Mouse (Mus musculus) lung, postnatal 0 days (tissue): ENCODE results near the gene Olfr855. TPM values are rescaled to one million over a fixed set of nuclear protein-coding genes. Genes with fewer than 3 reads are reported as not detected.

Experiments used
- ATAC-seq: fragments of 200-750 bp; cut with Nextera tagmentation; 2 replicates; pipeline ENCODE4 v1.8.0; 2017; ENCODE audit warnings: moderate library complexity
- DNase-seq: peaks from one replicate; pipeline ENCODE4 v3.0.0-alpha.2; 2016; ENCODE audit warnings: low spot score
- H3K27ac ChIP-seq: fragments of 300-500 bp; sonication (generic); 2 replicates; pipeline ENCODE4 v1.5.1; 2014; ENCODE audit warnings: antibody characterized with exemption, mild to moderate bottlenecking, low read length, mixed read lengths
- H3K27me3 ChIP-seq: fragments of 300-500 bp; sonication (generic); replicated peaks from 2 replicates; pipeline ENCODE4 v1.6.1; 2014; ENCODE audit warnings: low read length, mixed read lengths; ENCODE audit not compliant: insufficient read depth
- H3K36me3 ChIP-seq: fragments of 300-500 bp; sonication (generic); 2 replicates; pipeline ENCODE4 v1.6.1; 2014; ENCODE audit warnings: low read length, mixed read lengths; ENCODE audit not compliant: insufficient read depth
- H3K4me1 ChIP-seq: fragments of 300-500 bp; sonication (generic); 2 replicates; pipeline ENCODE4 v1.6.1; 2014; ENCODE audit warnings: antibody characterized with exemption, low read depth, low read length, mixed read lengths; ENCODE audit not compliant: insufficient read depth
- H3K4me2 ChIP-seq: fragments of 300-500 bp; sonication (generic); replicated peaks from 2 replicates; pipeline ENCODE4 v1.6.1; 2014; ENCODE audit warnings: low read depth, mild to moderate bottlenecking, low read length, moderate library complexity, mixed read lengths
- H3K4me3 ChIP-seq: fragments of 300-500 bp; sonication (generic); 2 replicates; pipeline ENCODE4 v1.5.1; 2014; ENCODE audit warnings: low read depth, low read length
- H3K9ac ChIP-seq: fragments of 300-500 bp; sonication (generic); replicated peaks from 2 replicates; pipeline ENCODE4 v1.6.1; 2014; ENCODE audit warnings: low read depth, mild to moderate bottlenecking
- H3K9me3 ChIP-seq: fragments of 300-500 bp; sonication (generic); 2 replicates; pipeline ENCODE4 v1.6.1; 2016; ENCODE audit warnings: low read length, mixed read lengths
- CTCF ChIP-seq: IDR thresholded peaks from 2 replicates; pipeline ENCODE4 v1.5.1; 2016; ENCODE audit warnings: antibody characterized with exemption, mild to moderate bottlenecking
- EP300 ChIP-seq: IDR thresholded peaks from 2 replicates; pipeline ENCODE4 v1.6.1; 2016; ENCODE audit warnings: antibody characterized with exemption, mild to moderate bottlenecking, control low read depth
- WGBS: fragments of 180-500 bp; shearing (Covaris S2); extraction: QIAGEN DNeasy Blood & Tissue Kit; methylation state at CpG from one replicate; pipeline ENCODE4 v1.1.7; 2014; 5-methylcytosine and 5-hydroxymethylcytosine counted together
- polyA plus RNA-seq: library from polyadenylated mRNA; unstranded; fragments of >200 nt; fragmentation: Nextera tagmentation; extraction: Ambion mirVana; gene quantifications from 2 replicates; pipeline ENCODE4 v1.2.1, GENCODE M21; 2015

The Olfr855 gene
- polyA plus RNA-seq = not detected in 2 replicates

DNA sequence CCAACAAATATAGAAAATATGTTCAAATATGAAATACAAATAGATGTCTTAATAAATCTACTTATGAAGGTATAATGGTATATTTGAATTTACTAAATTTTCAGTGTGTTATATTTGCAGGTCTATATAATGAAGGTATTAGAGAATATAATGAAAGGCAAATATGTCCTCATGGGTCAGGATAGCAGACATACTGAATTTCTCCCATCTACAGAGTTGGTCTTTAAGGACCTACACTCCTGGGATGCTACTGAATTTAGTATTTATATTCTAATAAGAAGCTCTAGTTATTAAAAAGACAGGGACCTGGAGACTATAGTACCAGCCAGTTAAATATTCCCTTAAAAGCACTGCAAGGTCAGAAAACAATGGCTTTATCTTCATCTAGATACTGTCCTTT, at the start of gene Olfr855:
TSS of gene Olfr855 (plus strand) at position 301 of the 400 bp plus-strand sequence.
- Histone ChIP-seq H3K9me3 (no peaks in the 10 kb centered on the region), H3K9ac (no peak within 1 kb of the TSS), H3K27me3 (no peaks in the 10 kb centered on the region), H3K4me1 (no peaks in the 10 kb centered on the region), H3K27ac (no peak within 1 kb of the TSS), H3K36me3 (no peaks in the 10 kb centered on the region), H3K4me2 (no peak within 1 kb of the TSS), H3K4me3 (no peak within 1 kb of the TSS)
- TF ChIP-seq EP300 (no peak), CTCF (no peak)
- ATAC-seq = no peak
- no peak for DNase-seq

DNA sequence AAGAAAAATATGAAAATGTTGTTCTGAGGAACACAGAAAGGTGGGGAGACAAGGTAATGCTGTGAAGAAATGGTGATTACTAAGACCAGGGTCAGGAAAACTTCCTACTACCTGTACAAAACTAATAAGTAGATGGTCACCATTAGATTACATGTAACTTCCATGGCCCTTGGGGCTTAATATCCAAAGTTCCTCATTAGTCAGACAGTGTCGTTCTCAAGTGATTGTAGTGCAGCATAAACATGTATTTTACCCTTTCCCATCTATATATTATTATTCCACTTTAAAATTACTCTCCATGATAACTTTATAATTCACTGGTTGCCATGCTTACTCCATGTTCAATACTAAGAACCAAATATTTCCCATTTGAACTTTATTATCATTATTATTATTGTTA, 41.4 kb upstream of the Olfr855 start, which contains the start of gene Olfr853:
TSS of gene Olfr853 (minus strand) at position 101 of the 400 bp plus-strand sequence.
- H3K4me3 ChIP-seq = no peak within 1 kb of the TSS
- H3K9ac ChIP-seq = no peak within 1 kb of the TSS
- no peaks in the 10 kb centered on the region for H3K36me3 ChIP-seq
- H3K27ac ChIP-seq = no peak within 1 kb of the TSS
- H3K4me1 ChIP-seq = no peaks in the 10 kb centered on the region
- DNase-seq = no peak
- no peaks in the 10 kb centered on the region for H3K27me3 ChIP-seq
- no peaks in the 10 kb centered on the region for H3K9me3 ChIP-seq
- 69% methylated on average over 1 of the region's 1 CpGs for WGBS
- no peak for ATAC-seq
- TF ChIP-seq CTCF (no peak), EP300 (no peak)
- no peak within 1 kb of the TSS for H3K4me2 ChIP-seq

DNA sequence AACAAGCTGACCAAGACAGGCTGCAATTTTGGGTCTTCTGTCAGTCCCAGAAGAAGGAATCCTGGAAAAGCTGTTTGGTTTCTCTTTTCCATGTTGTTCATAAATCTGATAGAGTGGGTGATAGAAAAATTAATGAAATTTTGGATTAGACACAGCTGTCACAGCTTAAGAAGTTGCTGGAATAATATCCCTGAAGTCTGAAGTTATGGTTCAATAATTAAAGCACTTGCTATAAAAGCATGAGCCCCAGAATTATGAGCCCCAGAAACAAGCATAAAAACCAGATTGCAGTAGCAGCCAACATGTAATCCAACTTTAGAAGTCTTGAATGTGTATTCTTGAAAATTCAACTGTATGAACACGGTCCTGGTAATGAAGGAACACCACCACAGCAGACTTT, 15.1 kb upstream of the Olfr855 start, which contains the start of gene Olfr854:
TSS of gene Olfr854 (minus strand) at position 101 of the 400 bp plus-strand sequence.
- no peaks in the 10 kb centered on the region for H3K36me3 ChIP-seq

DNA sequence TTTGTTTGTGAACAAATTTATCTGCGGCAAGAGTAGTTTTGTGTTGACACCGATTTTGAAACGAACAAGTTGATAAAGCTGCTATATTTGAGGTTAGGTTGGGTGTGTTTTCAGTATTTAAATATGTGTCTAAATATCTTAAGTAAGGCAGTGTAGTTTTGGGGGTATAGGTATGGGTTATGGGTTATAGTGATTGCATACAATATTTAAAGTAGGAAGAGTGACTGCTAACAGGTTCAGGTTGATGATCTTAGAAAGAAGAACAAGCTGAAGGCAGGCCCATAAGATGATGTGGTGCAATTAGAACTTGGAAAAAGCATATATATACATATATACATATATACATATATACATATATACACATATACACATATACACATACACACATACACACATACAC, 38.9 kb downstream of the Olfr855 start:
- Histone ChIP-seq H3K4me2 (no peak overlapping the region), H3K27ac (no peak overlapping the region), H3K4me3 (no peak overlapping the region), H3K27me3 (no peaks in the 10 kb centered on the region), H3K4me1 (no peaks in the 10 kb centered on the region), H3K9me3 (no peaks in the 10 kb centered on the region), H3K36me3 (no peaks in the 10 kb centered on the region), H3K9ac (no peak overlapping the region)
- 93% methylated on average over 3 of the region's 3 CpGs for WGBS
- no peak for ATAC-seq
- DNase-seq = no peak
- TF ChIP-seq CTCF (no peak), EP300 (no peak)

More for the DNA sequence above, 15.1 kb upstream of the Olfr855 start, which contains the start of gene Olfr854:
- Histone ChIP-seq H3K9ac (no peak within 1 kb of the TSS), H3K4me3 (no peak within 1 kb of the TSS), H3K4me1 (no peaks in the 10 kb centered on the region), H3K9me3 (no peaks in the 10 kb centered on the region), H3K4me2 (no peak within 1 kb of the TSS), H3K27ac (no peak within 1 kb of the TSS), H3K27me3 (no peaks in the 10 kb centered on the region)
- DNase-seq (no peak), ATAC-seq (no peak)
- 63% methylated on average over 1 of the region's 1 CpGs for WGBS
- TF ChIP-seq EP300 (no peak), CTCF (no peak)

DNA sequence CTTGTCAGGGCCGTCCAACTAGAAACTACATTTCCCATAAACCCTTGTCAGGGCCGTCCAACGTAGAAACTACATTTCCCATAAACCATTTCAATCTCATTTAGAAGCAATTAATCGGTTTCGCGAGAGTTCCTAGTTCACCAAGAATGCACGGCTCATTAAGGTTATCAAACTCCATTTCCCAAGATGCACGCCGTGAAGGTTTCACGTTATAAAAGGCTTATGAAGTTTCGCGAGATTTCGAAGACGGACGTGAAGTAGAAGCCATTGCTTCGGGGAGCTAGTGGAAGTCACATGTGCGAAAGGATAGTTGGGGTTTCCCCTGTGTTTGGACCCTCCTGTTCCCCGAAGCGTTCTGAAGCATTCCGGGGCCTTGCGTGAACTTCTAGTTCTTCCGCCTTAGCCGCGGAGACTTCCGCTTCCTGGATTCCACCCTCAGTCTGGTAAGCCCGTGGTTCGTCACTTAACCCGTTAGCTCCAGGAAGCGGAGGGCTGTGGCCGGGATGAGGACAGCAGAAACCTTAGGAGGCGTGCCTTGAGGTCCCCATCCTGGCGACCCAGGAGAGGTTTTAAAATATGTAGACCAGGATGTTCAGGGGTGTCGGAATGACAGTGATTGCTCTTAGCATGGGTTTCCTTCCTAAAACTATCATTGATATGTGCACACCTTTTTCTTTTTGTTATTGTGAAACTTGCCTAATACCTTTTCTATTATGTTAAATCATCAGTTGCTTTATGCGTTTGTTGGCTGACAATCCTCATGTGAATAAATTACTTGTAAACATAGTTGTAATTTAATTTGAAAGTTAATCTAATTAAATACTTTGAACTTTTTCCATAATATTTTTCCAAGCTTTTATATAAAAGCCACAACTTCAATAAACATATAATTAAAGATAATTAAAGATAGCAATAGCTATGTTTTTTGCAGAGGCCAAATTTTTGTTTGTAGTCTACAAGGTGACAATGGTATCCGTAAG, 39.7 kb downstream of the Olfr855 start, which contains the start of gene Zfp317:
TSS of gene Zfp317 (plus strand) at position 260 of the 980 bp plus-strand sequence.
- DNase-seq (peak; percentile 100), ATAC-seq (peak; percentile 98)
- TF ChIP-seq CTCF (no peak), EP300 (peak; percentile 94)
- 2% methylated on average over 35 of the region's 35 CpGs for WGBS
- peak within 1 kb of the TSS; percentile 52 for H3K4me2 ChIP-seq
- H3K9ac ChIP-seq = peak within 1 kb of the TSS; percentile 58
- H3K4me3 ChIP-seq = peak within 1 kb of the TSS; percentile 62
- H3K27me3 ChIP-seq = no peaks in the 10 kb centered on the region
- H3K27ac ChIP-seq = peak within 1 kb of the TSS; percentile 85
- no peaks in the 10 kb centered on the region for H3K9me3 ChIP-seq
- H3K36me3 ChIP-seq = no peaks in the 10 kb centered on the region
- H3K4me1 ChIP-seq = no peaks in the 10 kb centered on the region

DNA sequence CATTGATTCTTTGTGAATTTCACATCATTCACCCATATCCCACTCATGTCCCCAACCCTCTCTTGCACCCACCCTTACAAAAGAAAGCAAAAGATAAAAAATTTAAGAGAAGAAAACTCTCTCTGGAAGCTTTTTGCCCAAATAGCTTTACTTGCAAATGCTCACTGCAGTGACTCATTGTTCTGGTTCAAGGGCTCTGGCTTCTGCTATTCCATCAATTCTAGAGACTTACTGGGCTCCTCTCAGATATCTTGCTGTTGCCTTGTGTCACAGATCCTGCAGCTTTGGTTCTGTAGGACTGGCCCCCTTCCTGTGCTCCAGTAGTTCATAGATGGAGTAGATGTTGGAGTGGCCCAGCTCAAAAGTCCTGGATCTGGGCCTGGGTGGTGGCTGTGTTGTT, 47.2 kb downstream of the Olfr855 start:
- TF ChIP-seq EP300 (no peak), CTCF (no peak)
- Histone ChIP-seq H3K27ac (no peak overlapping the region), H3K9ac (no peak overlapping the region), H3K4me3 (no peak overlapping the region), H3K4me1 (no peaks in the 10 kb centered on the region), H3K27me3 (no peaks in the 10 kb centered on the region), H3K4me2 (no peak overlapping the region), H3K9me3 (no peaks in the 10 kb centered on the region), H3K36me3 (no peaks in the 10 kb centered on the region)
- ATAC-seq (no peak), DNase-seq (no peak)

Other genes with a start within 250 kb of the Olfr855 start
- not detected in 2 replicates for gene Olfr845, start 246.2 kb upstream of the Olfr855 start, polyA plus RNA-seq
- not detected in 2 replicates for gene Olfr846, start 218.6 kb upstream of the Olfr855 start, polyA plus RNA-seq
- gene Olfr847, start 203.9 kb upstream of the Olfr855 start, polyA plus RNA-seq = not detected in 2 replicates
- not detected in 2 replicates for gene Olfr849, start 142.4 kb upstream of the Olfr855 start, polyA plus RNA-seq
- gene Olfr850, start 104.4 kb upstream of the Olfr855 start, polyA plus RNA-seq = not detected in 2 replicates
- gene Olfr851, start 89.3 kb upstream of the Olfr855 start, polyA plus RNA-seq = not detected in 2 replicates
- gene Olfr853, start 41.5 kb upstream of the Olfr855 start, polyA plus RNA-seq = not detected in 2 replicates
- not detected in 2 replicates for gene Olfr854, start 15.2 kb upstream of the Olfr855 start, polyA plus RNA-seq
- 12.0 and 13.9 TPM in 2 replicates for gene Zfp317, start 39.5 kb downstream of the Olfr855 start, polyA plus RNA-seq
- not detected in 2 replicates for gene Olfr857, start 126.8 kb downstream of the Olfr855 start, polyA plus RNA-seq
- not detected in 2 replicates for gene Olfr58, start 197.7 kb downstream of the Olfr855 start, polyA plus RNA-seq
- gene Olfr859, start 222.3 kb downstream of the Olfr855 start, polyA plus RNA-seq = not detected in 2 replicates